Mouse (Mus musculus) hindbrain, postnatal 0 days (tissue): ENCODE results near the gene Ak4. TPM values are rescaled to one million over a fixed set of nuclear protein-coding genes. Genes with fewer than 3 reads are reported as not detected.

Source experiments
- ATAC-seq: fragments of 200-750 bp; cut with Nextera tagmentation; 2 replicates; pipeline ENCODE4 v1.8.0; 2017; ENCODE audit warnings: mild to moderate bottlenecking, moderate TSS enrichment, moderate library complexity
- DNase-seq: peaks from one replicate; pipeline ENCODE4 v3.0.0-alpha.2; 2015; ENCODE audit warnings: low spot score
- H3K27ac ChIP-seq: fragments of 300-500 bp; sonication (generic); 2 replicates; pipeline ENCODE4 v1.5.1; 2014; ENCODE audit warnings: mild to moderate bottlenecking
- H3K27me3 ChIP-seq: fragments of 300-500 bp; sonication (generic); 2 replicates; pipeline ENCODE4 v1.6.1; 2014; ENCODE audit warnings: low read length, mixed read lengths; ENCODE audit not compliant: insufficient read depth
- H3K36me3 ChIP-seq: fragments of 300-500 bp; sonication (generic); 2 replicates; pipeline ENCODE4 v1.6.1; 2014; ENCODE audit warnings: low read length, mixed read lengths; ENCODE audit not compliant: insufficient read depth
- H3K4me1 ChIP-seq: fragments of 300-500 bp; sonication (generic); 2 replicates; pipeline ENCODE4 v1.6.1; 2014; ENCODE audit warnings: antibody characterized with exemption, low read length, mixed read lengths; ENCODE audit not compliant: insufficient read depth
- H3K4me2 ChIP-seq: fragments of 300-500 bp; sonication (generic); 2 replicates; pipeline ENCODE4 v1.6.1; 2014; ENCODE audit warnings: low read depth, mild to moderate bottlenecking, low read length, moderate library complexity, mixed read lengths
- H3K4me3 ChIP-seq: fragments of 300-500 bp; sonication (generic); 2 replicates; pipeline ENCODE4 v1.5.1; 2014; ENCODE audit warnings: low read length
- H3K9ac ChIP-seq: fragments of 300-500 bp; sonication (generic); replicated peaks from 2 replicates; pipeline ENCODE4 v1.6.1; 2014; ENCODE audit warnings: mild to moderate bottlenecking, low read length, moderate library complexity, mixed read lengths
- H3K9me3 ChIP-seq: fragments of 300-500 bp; sonication (generic); 2 replicates; pipeline ENCODE4 v1.6.1; 2016; ENCODE audit warnings: low read length, mixed read lengths
- CTCF ChIP-seq: IDR thresholded peaks from 2 replicates; pipeline ENCODE4 v1.5.1; 2016; ENCODE audit warnings: antibody characterized with exemption, control low read depth, low read depth
- WGBS: fragments of 180-500 bp; shearing (Covaris S2); extraction: QIAGEN DNeasy Blood & Tissue Kit; methylation state at CpG from one replicate; pipeline ENCODE4 v1.1.7; 2014; 5-methylcytosine and 5-hydroxymethylcytosine counted together
- polyA plus RNA-seq: library from polyadenylated mRNA; unstranded; fragments of >200 nt; fragmentation: Nextera tagmentation; extraction: Ambion mirVana; gene quantifications from 2 replicates; pipeline ENCODE4 v1.2.1, GENCODE M21; 2015
- total RNA-seq: library from RNA; depleted of rRNA; stranded (reverse); fragments of >200 nt; gene quantifications from 2 replicates; pipeline ENCODE4 v1.2.3, GENCODE M21; 2014

Gene Ak4
- total and polyA plus RNA-seq, 2 experiments from 2014 or later: 8.4 to 23.6 TPM

DNA sequence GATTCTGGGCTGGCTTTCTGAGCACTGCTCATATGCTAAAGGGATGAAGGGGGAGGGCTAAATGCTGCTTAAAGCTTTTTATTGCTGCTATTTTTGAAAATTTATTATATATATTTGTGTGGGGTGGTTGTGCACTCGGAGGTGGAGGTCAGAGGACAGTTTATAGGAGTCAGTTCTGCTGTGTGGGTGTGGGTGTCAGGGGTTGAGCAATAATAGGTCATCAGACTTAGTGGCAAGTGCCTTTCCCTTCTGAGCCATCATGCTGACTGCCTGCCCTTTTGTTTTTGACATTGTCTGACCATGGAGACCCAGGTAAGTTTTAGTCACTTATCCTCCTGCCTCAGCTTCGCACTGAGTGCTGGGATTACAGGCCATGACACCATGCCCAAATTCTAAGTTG is 10.0 kb downstream of the Ak4 start:
- Histone ChIP-seq H3K9me3 (no peaks in the 10 kb centered on the region), H3K4me3 (no peak overlapping the region), H3K36me3 (no peaks in the 10 kb centered on the region), H3K4me2 (no peak overlapping the region), H3K9ac (no peak overlapping the region), H3K27ac (no peak overlapping the region), H3K4me1 (no peaks in the 10 kb centered on the region), H3K27me3 (no peaks in the 10 kb centered on the region)
- TF ChIP-seq CTCF: no peak
- ATAC-seq (no peak), DNase-seq (no peak)
- 88% methylated on average over 2 of the region's 2 CpGs for WGBS

DNA sequence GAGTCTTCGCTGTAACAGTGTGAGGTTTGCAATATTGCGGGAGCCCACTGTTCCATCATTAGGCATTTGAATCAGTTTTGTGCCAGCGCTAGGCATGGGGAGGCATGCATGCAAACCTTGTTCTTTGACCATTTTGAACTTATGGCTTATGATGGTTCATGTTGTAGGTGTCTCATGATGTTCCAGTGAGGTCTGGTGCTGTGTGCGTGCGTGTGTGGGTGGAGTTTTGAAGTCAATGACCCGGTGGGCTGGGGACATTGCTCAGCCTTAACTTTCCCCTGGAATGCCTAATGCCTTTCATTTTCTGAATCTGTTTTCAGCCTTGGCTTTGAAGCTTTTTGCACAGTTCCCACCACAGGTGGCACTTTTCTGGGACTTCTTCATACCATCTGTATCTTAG is 10.9 kb downstream of the Ak4 start:
- 96% methylated on average over 6 of the region's 6 CpGs for WGBS
- H3K27ac ChIP-seq: no peak overlapping the region
- ATAC-seq: no peak
- H3K27me3 ChIP-seq: no peaks in the 10 kb centered on the region
- no peaks in the 10 kb centered on the region for H3K4me1 ChIP-seq
- no peak overlapping the region for H3K9ac ChIP-seq
- H3K4me2 ChIP-seq: no peak overlapping the region
- TF ChIP-seq CTCF: no peak
- no peak overlapping the region for H3K4me3 ChIP-seq
- H3K36me3 ChIP-seq: no peaks in the 10 kb centered on the region
- H3K9me3 ChIP-seq: no peaks in the 10 kb centered on the region
- DNase-seq: no peak

DNA sequence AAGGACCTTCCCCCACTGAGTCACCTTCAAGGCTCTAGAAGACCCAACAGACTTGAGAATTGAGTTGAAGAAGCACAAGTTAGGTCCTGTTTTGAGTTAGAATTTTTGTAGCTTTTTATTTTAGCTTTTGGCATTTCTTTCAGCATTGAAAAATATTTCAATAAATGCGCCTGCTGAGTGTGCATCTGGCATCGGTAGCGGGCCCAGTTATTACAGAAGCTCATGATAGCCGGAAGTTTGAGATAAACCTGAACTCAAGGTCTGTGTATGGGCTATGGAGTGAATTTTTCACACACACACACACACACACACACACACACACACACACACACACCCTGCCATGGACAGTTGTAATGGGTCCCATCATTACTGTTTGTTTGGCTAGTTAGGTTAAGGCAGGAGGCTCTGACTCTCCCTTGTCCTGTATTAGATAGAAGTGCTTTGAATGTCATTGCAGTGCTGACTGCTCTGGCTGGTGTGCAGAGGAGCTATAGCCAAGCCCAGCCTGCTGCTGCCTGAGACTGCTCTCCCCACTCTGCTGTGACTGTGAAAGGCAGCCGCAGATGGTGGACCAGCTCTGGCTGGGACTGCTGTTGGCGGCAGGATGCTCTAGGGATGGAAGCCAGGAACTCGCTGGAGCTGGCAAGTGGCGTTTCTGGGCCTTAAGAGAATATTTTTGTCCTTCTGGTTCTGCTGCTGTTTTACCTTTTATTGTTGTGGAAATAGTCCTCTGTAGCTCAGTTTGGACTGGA is 17.9 kb downstream of the Ak4 start:
- ATAC-seq (peak; percentile 95), DNase-seq (peak; percentile 86)
- Histone ChIP-seq H3K4me3 (no peak overlapping the region), H3K4me1 (peaks cover 22% of the 10 kb centered on the region), H3K27ac (peak overlapping the region; percentile 66), H3K4me2 (no peak overlapping the region), H3K27me3 (no peaks in the 10 kb centered on the region), H3K36me3 (no peaks in the 10 kb centered on the region), H3K9ac (no peak overlapping the region; the same call in 1 of the 2 replicates), H3K9me3 (no peaks in the 10 kb centered on the region)
- WGBS: 46% methylated on average over 8 of the region's 8 CpGs
- no peak for TF ChIP-seq CTCF

DNA sequence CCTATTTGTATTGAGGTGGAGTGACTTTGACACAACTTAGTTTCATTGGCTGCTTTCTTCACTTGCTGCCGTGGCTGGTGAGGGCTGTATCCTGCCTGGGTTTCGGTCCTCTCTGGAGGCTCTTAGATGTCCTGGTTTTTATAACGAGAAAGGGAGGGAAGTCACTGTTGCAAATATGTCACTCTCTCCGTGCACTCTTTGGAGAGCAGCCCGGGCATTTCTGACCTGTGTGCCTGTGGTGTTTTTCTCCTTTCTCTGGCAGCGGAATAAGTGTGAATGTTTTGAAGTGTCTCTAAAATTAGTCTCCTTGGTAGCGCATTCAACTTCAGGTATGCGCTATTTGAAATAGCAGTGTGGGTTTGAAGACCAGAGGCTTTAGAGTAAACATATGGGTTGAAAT is 19.2 kb downstream of the Ak4 start:
- Histone ChIP-seq H3K9me3 (no peaks in the 10 kb centered on the region), H3K27ac (peak overlapping the region; percentile 66; the same call in 1 of the 2 replicates), H3K4me1 (peaks cover 22% of the 10 kb centered on the region), H3K27me3 (no peaks in the 10 kb centered on the region), H3K4me2 (no peak overlapping the region), H3K9ac (no peak overlapping the region), H3K4me3 (no peak overlapping the region), H3K36me3 (no peaks in the 10 kb centered on the region)
- DNase-seq (no peak), ATAC-seq (no peak)
- TF ChIP-seq CTCF: no peak
- 53% methylated on average over 8 of the region's 8 CpGs for WGBS

DNA sequence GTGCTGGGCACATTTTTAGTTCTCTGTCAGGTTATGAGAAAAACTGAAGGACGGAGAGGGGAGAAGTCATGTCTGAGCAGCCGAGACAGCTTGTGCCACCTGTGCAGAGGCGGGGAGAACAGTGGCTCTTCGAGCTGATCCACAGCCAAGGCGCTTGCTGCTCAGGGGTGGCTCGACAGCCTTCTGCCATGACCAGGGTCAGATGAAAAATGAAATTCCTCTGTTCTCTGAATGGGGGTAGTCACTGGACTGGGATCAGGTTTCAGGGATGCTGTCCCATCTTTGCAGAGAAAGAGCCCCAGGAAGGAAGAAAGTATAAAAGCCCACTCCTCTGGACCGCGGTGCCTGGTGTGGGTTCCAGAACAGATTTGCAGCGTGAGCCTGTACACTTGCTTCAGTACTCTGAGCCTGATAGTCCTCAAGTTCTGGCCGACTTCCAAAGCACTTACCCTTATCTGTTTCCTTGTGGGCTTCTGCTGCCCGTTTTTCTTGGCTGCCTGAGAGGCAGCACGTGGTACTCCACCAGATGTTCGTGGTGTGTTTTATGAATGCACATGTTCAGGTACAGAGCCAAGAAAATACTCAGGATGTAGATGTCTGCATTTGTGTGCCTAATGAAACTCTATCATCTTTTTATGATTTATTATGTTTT is 20.8 kb downstream of the Ak4 start:
- peak overlapping the region; percentile 58; the same call in 1 of the 2 replicates for H3K27ac ChIP-seq

DNA sequence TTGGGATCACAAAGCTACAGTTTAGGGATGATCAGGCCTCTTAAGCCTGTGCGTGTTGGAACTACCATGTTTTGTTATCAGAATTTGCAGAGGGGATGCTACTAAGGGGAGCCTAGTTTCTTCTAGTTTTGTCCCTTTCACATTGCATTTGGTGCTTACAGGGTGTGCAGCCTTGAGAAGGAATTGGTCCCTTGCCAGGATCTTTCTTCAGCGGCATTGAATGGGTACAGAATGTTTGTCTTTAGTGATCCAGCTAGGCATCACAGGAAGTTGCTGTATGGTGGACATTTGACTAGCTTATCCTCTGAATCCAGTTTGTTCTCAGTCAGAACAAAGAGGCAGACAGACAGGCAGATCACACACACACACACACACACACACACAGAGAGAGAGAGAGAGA is 23.7 kb downstream of the Ak4 start:
- no peaks in the 10 kb centered on the region for H3K36me3 ChIP-seq
- ATAC-seq: 0 out of 2 replicates have a peak, but pooled peaks have one; percentile 39
- no peak for TF ChIP-seq CTCF
- no peak overlapping the region for H3K9ac ChIP-seq
- no peaks in the 10 kb centered on the region for H3K27me3 ChIP-seq
- WGBS: 55% methylated on average over 2 of the region's 2 CpGs
- peaks cover 14% of the 10 kb centered on the region for H3K4me1 ChIP-seq
- no peak overlapping the region for H3K4me3 ChIP-seq
- peak; percentile 64 for DNase-seq
- no peak overlapping the region for H3K27ac ChIP-seq
- no peaks in the 10 kb centered on the region for H3K9me3 ChIP-seq
- no peak overlapping the region for H3K4me2 ChIP-seq

More for the DNA sequence above, 20.8 kb downstream of the Ak4 start:
- H3K36me3 ChIP-seq: no peaks in the 10 kb centered on the region
- DNase-seq (peak; percentile 72), ATAC-seq (peak; percentile 44)
- H3K27me3 ChIP-seq: no peaks in the 10 kb centered on the region
- no peak overlapping the region; the same call in 1 of the 2 replicates for H3K9ac ChIP-seq
- H3K4me1 ChIP-seq: peaks cover 22% of the 10 kb centered on the region
- no peak overlapping the region for H3K4me3 ChIP-seq
- TF ChIP-seq CTCF: no peak
- 48% methylated on average over 13 of the region's 13 CpGs for WGBS
- H3K4me2 ChIP-seq: 0 out of 2 replicates have a peak overlapping the region, but pooled peaks have one; percentile 7
- no peaks in the 10 kb centered on the region for H3K9me3 ChIP-seq
